Mouse (Mus musculus): ENCODE results near the gene 4930544D05Rik. TPM values are rescaled to one million over a fixed set of nuclear protein-coding genes. Genes with fewer than 3 reads are reported as not detected.

4930544D05Rik gene
- polyA plus RNA-seq, 1 experiment from 2014 or later, result not detected

- 84% methylated on average over 7 of the region's 7 CpGs for WGBS
- Histone ChIP-seq H3K27me3 (ENCODE audit: control insufficient read depth, insufficient read depth, low read length) (no peaks in the 10 kb centered on the region), H3K9ac (ENCODE audit: low read depth, low read length) (no peak overlapping the region), H3K27ac (ENCODE audit: low read depth, low read length) (no peak overlapping the region), H3K9me3 (ENCODE audit: control insufficient read depth, low read length) (no peaks in the 10 kb centered on the region), H3K4me1 (ENCODE audit: control insufficient read depth, insufficient read depth, low read length) (peaks cover 7% of the 10 kb centered on the region), H3K4me2 (replicated peaks; ENCODE audit: low read depth, low read length) (no peak overlapping the region), H3K36me3 (ENCODE audit: control insufficient read depth, insufficient read depth, low read length) (peaks cover 27% of the 10 kb centered on the region), H3K4me3 (ENCODE audit: low read length) (no peak overlapping the region)
- ATAC-seq (ENCODE audit: low FRiP score, low TSS enrichment), result no peak
These were observed 25.6 kb downstream of the 4930544D05Rik start for GRCm38 (mm10) chr11:70641241-70641640.

GRCm38 (mm10) chr11:70643051-70643450 is 27.4 kb downstream of the 4930544D05Rik start:
- Histone ChIP-seq H3K4me2 (replicated peaks; ENCODE audit: low read depth, low read length) (no peak overlapping the region), H3K4me1 (ENCODE audit: control insufficient read depth, insufficient read depth, low read length) (peaks cover 9% of the 10 kb centered on the region), H3K9me3 (ENCODE audit: control insufficient read depth, low read length) (no peaks in the 10 kb centered on the region), H3K27me3 (ENCODE audit: control insufficient read depth, insufficient read depth, low read length) (no peaks in the 10 kb centered on the region), H3K9ac (ENCODE audit: low read depth, low read length) (no peak overlapping the region), H3K4me3 (ENCODE audit: low read length) (no peak overlapping the region), H3K36me3 (ENCODE audit: control insufficient read depth, insufficient read depth, low read length) (peaks cover 27% of the 10 kb centered on the region), H3K27ac (ENCODE audit: low read depth, low read length) (no peak overlapping the region)
- WGBS, result 92% methylated on average over 6 of the region's 6 CpGs
- no peak for ATAC-seq (ENCODE audit: low FRiP score, low TSS enrichment)

DNA sequence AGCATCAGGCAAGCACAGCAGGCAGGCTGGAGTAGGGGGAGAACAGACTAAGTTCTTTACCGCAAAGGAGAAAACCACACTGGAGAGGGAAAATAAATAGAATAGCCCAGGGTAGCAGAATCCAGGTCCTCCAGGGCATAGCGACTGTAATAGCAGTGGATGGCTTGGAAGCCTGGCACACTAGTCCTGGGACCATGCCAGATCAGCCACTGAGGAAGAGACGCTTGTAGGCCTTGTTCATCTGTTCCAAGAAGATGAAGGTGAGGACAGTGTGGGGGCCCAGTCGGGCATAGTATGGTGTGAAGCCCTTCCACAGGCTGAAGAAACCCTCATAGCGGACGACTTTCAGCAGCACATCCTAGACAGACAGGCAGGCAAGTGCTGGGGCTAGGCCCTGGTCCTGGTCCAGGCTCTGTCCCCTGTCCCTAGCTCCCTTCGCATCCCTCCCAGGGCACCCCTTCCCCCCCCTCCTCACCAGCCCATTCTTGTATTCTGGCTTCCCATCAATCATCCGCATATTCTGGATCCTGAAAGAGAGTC is 29.0 kb downstream of the 4930544D05Rik start:
- Histone ChIP-seq H3K4me2 (replicated peaks; ENCODE audit: low read depth, low read length) (no peak overlapping the region), H3K27me3 (ENCODE audit: control insufficient read depth, insufficient read depth, low read length) (no peaks in the 10 kb centered on the region), H3K4me3 (ENCODE audit: low read length) (no peak overlapping the region), H3K36me3 (ENCODE audit: control insufficient read depth, insufficient read depth, low read length) (peaks cover 43% of the 10 kb centered on the region), H3K9me3 (ENCODE audit: control insufficient read depth, low read length) (no peaks in the 10 kb centered on the region), H3K4me1 (ENCODE audit: control insufficient read depth, insufficient read depth, low read length) (peaks cover 24% of the 10 kb centered on the region), H3K27ac (ENCODE audit: low read depth, low read length) (no peak overlapping the region), H3K9ac (ENCODE audit: low read depth, low read length) (no peak overlapping the region)
- 99% methylated on average over 8 of the region's 8 CpGs for WGBS
- no peak for ATAC-seq (ENCODE audit: low FRiP score, low TSS enrichment)

GRCm38 (mm10) chr11:70645461-70646258 is 30.0 kb downstream of the 4930544D05Rik start:
- Histone ChIP-seq H3K4me1 (ENCODE audit: control insufficient read depth, insufficient read depth, low read length) (peaks cover 24% of the 10 kb centered on the region), H3K36me3 (ENCODE audit: control insufficient read depth, insufficient read depth, low read length) (peaks cover 53% of the 10 kb centered on the region), H3K27ac (ENCODE audit: low read depth, low read length) (peak overlapping the region; percentile 86; the same call in 1 of the 2 replicates), H3K9me3 (ENCODE audit: control insufficient read depth, low read length) (no peaks in the 10 kb centered on the region), H3K4me2 (replicated peaks; ENCODE audit: low read depth, low read length) (peak overlapping the region; percentile 87), H3K9ac (ENCODE audit: low read depth, low read length) (peak overlapping the region; percentile 79), H3K4me3 (ENCODE audit: low read length) (peak overlapping the region; percentile 78), H3K27me3 (ENCODE audit: control insufficient read depth, insufficient read depth, low read length) (no peaks in the 10 kb centered on the region)
- ATAC-seq (ENCODE audit: low FRiP score, low TSS enrichment), result no peak
- 87% methylated on average over 12 of the region's 12 CpGs for WGBS

- H3K27me3 ChIP-seq (ENCODE audit: control insufficient read depth, insufficient read depth, low read length), result no peaks in the 10 kb centered on the region
- no peaks in the 10 kb centered on the region for H3K9me3 ChIP-seq (ENCODE audit: control insufficient read depth, low read length)
- peaks cover 58% of the 10 kb centered on the region for H3K36me3 ChIP-seq (ENCODE audit: control insufficient read depth, insufficient read depth, low read length)
- H3K4me3 ChIP-seq (ENCODE audit: low read length), result peak overlapping the region; percentile 78
- ATAC-seq (ENCODE audit: low FRiP score, low TSS enrichment), result peak; percentile 0; the same call in 1 of the 2 replicates
- peaks cover 28% of the 10 kb centered on the region for H3K4me1 ChIP-seq (ENCODE audit: control insufficient read depth, insufficient read depth, low read length)
- peak overlapping the region; percentile 87 for H3K4me2 ChIP-seq (replicated peaks; ENCODE audit: low read depth, low read length)
- peak overlapping the region; percentile 86 for H3K27ac ChIP-seq (ENCODE audit: low read depth, low read length)
- WGBS, result 26% methylated on average over 3 of the region's 3 CpGs
- peak overlapping the region; percentile 79 for H3K9ac ChIP-seq (ENCODE audit: low read depth, low read length)
These were observed 30.6 kb downstream of the 4930544D05Rik start for GRCm38 (mm10) chr11:70646259-70646555.

- Histone ChIP-seq H3K4me2 (replicated peaks; ENCODE audit: low read depth, low read length) (peak within 1 kb of the TSS; percentile 96), H3K27ac (ENCODE audit: low read depth, low read length) (peak within 1 kb of the TSS; percentile 86), H3K4me1 (ENCODE audit: control insufficient read depth, insufficient read depth, low read length) (peaks cover 34% of the 10 kb centered on the region), H3K9ac (ENCODE audit: low read depth, low read length) (peak within 1 kb of the TSS; percentile 89), H3K9me3 (ENCODE audit: control insufficient read depth, low read length) (no peaks in the 10 kb centered on the region), H3K4me3 (ENCODE audit: low read length) (peak within 1 kb of the TSS; percentile 78), H3K27me3 (ENCODE audit: control insufficient read depth, insufficient read depth, low read length) (no peaks in the 10 kb centered on the region), H3K36me3 (ENCODE audit: control insufficient read depth, insufficient read depth, low read length) (peaks cover 66% of the 10 kb centered on the region)
- peak; percentile 86 for ATAC-seq (ENCODE audit: low FRiP score, low TSS enrichment)
- under 1% methylated on average over 63 of the region's 63 CpGs for WGBS
These were observed 31.3 kb downstream of the 4930544D05Rik start, which contains the start of the genes Rnf167 and Slc25a11 for GRCm38 (mm10) chr11:70646691-70647650. TSS of gene Rnf167 (plus strand) at chr11:70647235. TSS of gene Slc25a11 (minus strand) at chr11:70647479.

- peak overlapping the region; percentile 96 for H3K4me2 ChIP-seq (replicated peaks; ENCODE audit: low read depth, low read length)
- H3K9me3 ChIP-seq (ENCODE audit: control insufficient read depth, low read length), result no peaks in the 10 kb centered on the region
- peaks cover 43% of the 10 kb centered on the region for H3K4me1 ChIP-seq (ENCODE audit: control insufficient read depth, insufficient read depth, low read length)
- ATAC-seq (ENCODE audit: low FRiP score, low TSS enrichment), result peak; percentile 34
- peaks cover 73% of the 10 kb centered on the region for H3K36me3 ChIP-seq (ENCODE audit: control insufficient read depth, insufficient read depth, low read length)
- 2% methylated on average over 28 of the region's 28 CpGs for WGBS
- peak overlapping the region; percentile 78 for H3K4me3 ChIP-seq (ENCODE audit: low read length)
- no peaks in the 10 kb centered on the region for H3K27me3 ChIP-seq (ENCODE audit: control insufficient read depth, insufficient read depth, low read length)
- peak overlapping the region; percentile 89 for H3K9ac ChIP-seq (ENCODE audit: low read depth, low read length)
- peak overlapping the region; percentile 85 for H3K27ac ChIP-seq (ENCODE audit: low read depth, low read length)
These were observed 32.2 kb downstream of the 4930544D05Rik start for GRCm38 (mm10) chr11:70647716-70648420.

DNA sequence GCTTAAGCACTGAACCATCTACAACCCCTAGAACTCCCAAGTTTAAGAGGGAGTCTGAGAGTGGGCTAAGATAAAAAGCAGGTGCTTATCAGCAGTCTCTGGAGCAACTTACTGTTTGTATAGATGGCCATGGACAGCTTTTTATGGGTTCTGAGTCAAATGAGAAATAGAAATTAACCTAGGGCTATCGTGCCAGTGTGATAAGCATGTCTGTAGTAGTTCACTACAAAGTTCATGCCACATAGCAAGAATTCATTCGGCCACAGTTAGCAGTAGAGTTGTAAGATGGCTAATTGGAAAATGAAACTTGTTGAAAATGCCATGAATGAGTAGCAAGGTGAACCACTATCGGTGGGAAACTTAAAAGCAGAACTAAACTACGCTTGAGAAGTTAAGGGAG is 32.9 kb downstream of the 4930544D05Rik start:
- H3K4me1 ChIP-seq (ENCODE audit: control insufficient read depth, insufficient read depth, low read length), result peaks cover 45% of the 10 kb centered on the region
- peaks cover 71% of the 10 kb centered on the region for H3K36me3 ChIP-seq (ENCODE audit: control insufficient read depth, insufficient read depth, low read length)
- 76% methylated on average over 4 of the region's 4 CpGs for WGBS

More for the DNA sequence above, 32.9 kb downstream of the 4930544D05Rik start:
- H3K4me3 ChIP-seq (ENCODE audit: low read length), result peak overlapping the region; percentile 78
- H3K9ac ChIP-seq (ENCODE audit: low read depth, low read length), result peak overlapping the region; percentile 89; the same call in 1 of the 2 replicates
- no peak overlapping the region; the same call in 1 of the 2 replicates for H3K27ac ChIP-seq (ENCODE audit: low read depth, low read length)
- ATAC-seq (ENCODE audit: low FRiP score, low TSS enrichment), result no peak
- H3K9me3 ChIP-seq (ENCODE audit: control insufficient read depth, low read length), result no peaks in the 10 kb centered on the region
- H3K27me3 ChIP-seq (ENCODE audit: control insufficient read depth, insufficient read depth, low read length), result no peaks in the 10 kb centered on the region
- peak overlapping the region; percentile 96 for H3K4me2 ChIP-seq (replicated peaks; ENCODE audit: low read depth, low read length)

Measured in kidney, embryonic 14.5 days (tissue).